Mouse (Mus musculus) intestine, postnatal 0 days (tissue): ENCODE data around the gene Oprd1. TPM values are rescaled to one million over a fixed set of nuclear protein-coding genes. Genes with fewer than 3 reads are reported as not detected.

Experiments used
- ATAC-seq: fragments of 200-750 bp; cut with Nextera tagmentation; 2 replicates; pipeline ENCODE4 v1.8.0; 2017; ENCODE audit warnings: mild to moderate bottlenecking, moderate TSS enrichment, moderate library complexity
- H3K27ac ChIP-seq: fragments of 300-500 bp; sonication (generic); 2 replicates; pipeline ENCODE4 v1.5.1; 2014; ENCODE audit warnings: mild to moderate bottlenecking, low read depth, low read length, moderate library complexity
- H3K27me3 ChIP-seq: fragments of 300-500 bp; sonication (generic); replicated peaks from 2 replicates; pipeline ENCODE4 v1.6.1; 2014; ENCODE audit warnings: low read length, mixed read lengths; ENCODE audit not compliant: control insufficient read depth, insufficient read depth
- H3K36me3 ChIP-seq: fragments of 300-500 bp; sonication (generic); 2 replicates; pipeline ENCODE4 v1.6.1; 2014; ENCODE audit warnings: mild to moderate bottlenecking, moderate library complexity; ENCODE audit not compliant: control insufficient read depth, insufficient read depth
- H3K4me1 ChIP-seq: fragments of 300-500 bp; sonication (generic); replicated peaks from 2 replicates; pipeline ENCODE4 v1.6.1; 2014; ENCODE audit warnings: antibody characterized with exemption, low read length, mixed read lengths; ENCODE audit not compliant: control insufficient read depth, insufficient read depth
- H3K4me2 ChIP-seq: fragments of 300-500 bp; sonication (generic); replicated peaks from 2 replicates; pipeline ENCODE4 v1.6.1; 2014; ENCODE audit warnings: low read depth, mild to moderate bottlenecking, moderate library complexity
- H3K4me3 ChIP-seq: fragments of 300-500 bp; sonication (generic); 2 replicates; pipeline ENCODE4 v1.5.1; 2014; ENCODE audit warnings: low read depth, low read length
- H3K9ac ChIP-seq: fragments of 300-500 bp; sonication (generic); 2 replicates; pipeline ENCODE4 v1.6.1; 2014; ENCODE audit warnings: mild to moderate bottlenecking, low read depth, low read length
- H3K9me3 ChIP-seq: fragments of 300-500 bp; sonication (generic); 2 replicates; pipeline ENCODE4 v1.6.1; 2016; ENCODE audit warnings: mixed run types; ENCODE audit not compliant: control insufficient read depth
- CTCF ChIP-seq: sonication (generic); IDR thresholded peaks from 2 replicates; pipeline ENCODE4 v1.5.1; 2016; ENCODE audit warnings: low read depth, mild to moderate bottlenecking, control low read depth, antibody characterized with exemption, moderate library complexity
- WGBS: fragments of 180-500 bp; shearing (Covaris S2); extraction: QIAGEN DNeasy Blood & Tissue Kit; methylation state at CpG from one replicate; pipeline ENCODE4 v1.1.7; 2014; 5-methylcytosine and 5-hydroxymethylcytosine counted together
- polyA plus RNA-seq: library from polyadenylated mRNA; unstranded; fragments of >200 nt; fragmentation: Nextera tagmentation; extraction: Ambion mirVana; gene quantifications from 2 replicates; pipeline ENCODE4 v1.2.1, GENCODE M21; 2015

Oprd1 gene
- polyA plus RNA-seq, 1 experiment from 2014 or later: 0.29 TPM

DNA sequence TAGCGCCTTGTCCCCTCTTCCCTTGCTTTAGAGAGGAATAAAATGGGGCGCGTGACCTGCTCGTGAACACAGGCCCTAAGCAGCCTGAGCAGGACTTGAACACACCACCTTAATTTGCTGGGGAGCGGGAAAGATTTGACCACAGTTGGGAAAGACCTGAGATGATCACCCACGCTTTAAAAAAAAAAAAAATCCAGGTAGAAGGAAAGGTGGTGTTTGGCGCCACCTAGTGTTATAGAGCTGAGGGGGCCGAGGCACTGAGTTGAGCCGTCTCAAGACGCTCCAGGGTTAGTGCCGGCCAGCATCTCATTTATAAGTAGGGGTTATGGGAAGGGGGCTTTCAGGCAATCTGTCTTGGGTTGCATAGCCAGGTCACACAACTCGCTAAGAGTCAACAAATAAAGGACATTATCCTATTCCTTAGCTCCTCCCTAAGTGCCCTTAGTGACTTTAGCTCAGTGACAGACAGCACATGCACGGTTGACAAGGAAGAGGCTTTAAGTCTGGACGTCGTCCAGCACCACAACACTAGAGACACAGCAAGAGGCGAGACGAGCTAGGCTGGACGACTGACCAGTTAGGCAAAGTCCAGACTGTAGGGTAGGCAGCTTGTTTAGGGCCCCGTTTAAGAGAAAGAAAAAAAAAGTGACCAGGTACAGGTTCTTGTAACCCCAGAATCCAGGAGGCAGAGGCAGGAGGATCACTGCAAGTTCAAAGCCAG is 64.6 kb downstream of the Oprd1 start:
- TF ChIP-seq CTCF: peak; percentile 90
- H3K9ac ChIP-seq: no peak overlapping the region
- no peaks in the 10 kb centered on the region for H3K36me3 ChIP-seq
- H3K27ac ChIP-seq: no peak overlapping the region
- WGBS: 10% methylated on average over 19 of the region's 19 CpGs
- no peaks in the 10 kb centered on the region for H3K27me3 ChIP-seq
- peak overlapping the region; percentile 35 for H3K4me2 ChIP-seq
- no peaks in the 10 kb centered on the region for H3K4me1 ChIP-seq
- no peaks in the 10 kb centered on the region for H3K9me3 ChIP-seq
- no peak for ATAC-seq
- no peak overlapping the region for H3K4me3 ChIP-seq

DNA sequence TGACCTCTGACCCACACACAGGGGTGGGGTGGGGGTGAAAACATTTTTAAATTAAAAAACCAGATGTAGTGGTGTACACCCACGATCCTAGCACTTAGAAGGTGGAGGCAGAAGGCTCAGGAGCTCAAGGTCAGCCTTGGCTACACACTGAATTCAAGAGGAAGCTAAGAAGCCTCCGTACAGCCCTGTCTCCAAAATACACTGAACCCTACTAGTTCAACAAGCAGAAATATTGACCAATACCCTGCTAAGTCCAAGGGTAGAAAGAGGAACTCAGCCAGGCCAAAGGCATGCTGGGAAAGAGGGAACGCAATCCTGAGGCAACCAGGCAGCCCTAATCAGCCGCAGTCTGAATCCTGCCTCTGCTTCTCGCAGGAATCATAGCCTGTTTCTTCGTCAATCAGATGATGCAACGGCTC is 66.0 kb downstream of the Oprd1 start:
- 61% methylated on average over 7 of the region's 7 CpGs for WGBS
- Histone ChIP-seq H3K4me2 (no peak overlapping the region), H3K36me3 (no peaks in the 10 kb centered on the region), H3K9me3 (no peaks in the 10 kb centered on the region), H3K9ac (no peak overlapping the region), H3K4me1 (0 out of 2 replicates have a peak, but pooled peaks cover 4% of the 10 kb centered on the region), H3K4me3 (no peak overlapping the region), H3K27me3 (no peaks in the 10 kb centered on the region), H3K27ac (no peak overlapping the region)
- no peak for ATAC-seq
- TF ChIP-seq CTCF: no peak

DNA sequence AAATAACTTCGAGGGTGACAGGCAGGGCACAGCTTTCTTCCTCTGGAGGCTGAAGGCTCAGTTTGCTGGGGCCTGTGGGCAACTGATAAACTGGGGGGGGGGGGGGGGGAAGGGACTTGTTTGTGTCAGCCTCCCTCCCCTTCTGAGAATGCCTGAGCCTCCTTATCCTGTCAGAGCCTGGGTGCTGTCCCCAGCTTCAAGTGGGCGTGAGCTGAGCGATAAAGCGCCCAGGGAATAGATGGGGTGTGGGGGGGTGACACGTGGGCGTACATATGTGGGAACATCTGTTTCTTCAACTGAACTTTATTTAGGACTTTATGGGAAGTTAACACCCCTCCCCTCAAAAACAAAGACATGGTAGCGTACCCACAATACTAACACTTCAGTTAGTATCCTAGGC is 66.8 kb downstream of the Oprd1 start:
- no peak for TF ChIP-seq CTCF
- Histone ChIP-seq H3K4me2 (no peak overlapping the region), H3K4me3 (no peak overlapping the region), H3K9me3 (no peaks in the 10 kb centered on the region), H3K4me1 (0 out of 2 replicates have a peak, but pooled peaks cover 4% of the 10 kb centered on the region), H3K27ac (peak overlapping the region; percentile 41; the same call in 1 of the 2 replicates), H3K27me3 (no peaks in the 10 kb centered on the region), H3K9ac (no peak overlapping the region), H3K36me3 (no peaks in the 10 kb centered on the region)
- no peak for ATAC-seq
- 60% methylated on average over 7 of the region's 7 CpGs for WGBS

DNA sequence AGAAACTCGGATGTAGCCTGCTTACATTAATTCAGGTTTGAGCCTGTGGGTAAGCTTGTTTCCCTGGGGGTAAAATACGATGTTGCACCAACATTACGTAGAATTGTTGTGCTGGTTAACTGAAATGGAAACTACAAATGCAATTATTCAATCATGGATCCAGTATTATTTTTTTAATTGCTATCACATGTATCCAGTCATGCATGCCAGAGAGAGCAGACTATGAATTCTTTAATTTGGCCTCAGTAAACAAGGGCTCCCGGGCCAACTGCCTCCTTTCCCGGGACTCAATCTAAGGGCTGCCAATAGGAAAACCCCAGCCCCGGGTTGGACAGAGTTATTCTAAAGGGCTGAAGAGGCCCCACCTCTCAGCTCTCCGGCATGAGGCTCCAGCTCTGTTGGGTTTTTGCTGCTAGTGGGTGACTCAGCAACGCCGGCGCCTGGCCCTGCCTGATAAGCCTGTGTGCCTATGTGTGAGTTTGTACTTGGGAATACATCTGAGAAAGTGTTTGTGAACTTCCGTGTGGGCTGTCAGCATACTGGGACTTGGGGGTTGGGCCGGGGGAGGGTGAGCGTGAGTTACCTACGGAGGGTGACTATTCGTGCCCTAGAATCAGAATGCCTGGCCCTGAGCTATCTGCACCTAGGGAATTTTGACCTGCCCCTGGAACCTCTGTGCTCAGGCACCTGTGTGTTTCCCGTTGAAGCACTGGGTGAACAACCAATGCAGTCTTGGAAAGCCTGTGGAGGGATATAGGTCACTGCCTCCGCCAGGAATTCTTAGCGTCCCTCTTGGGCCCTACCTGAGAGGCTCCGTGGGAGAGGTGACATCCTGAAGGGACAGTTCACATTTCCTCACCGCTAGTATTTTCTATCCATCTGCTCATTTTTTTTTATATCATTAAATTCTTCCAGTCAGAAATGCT is 67.5 kb downstream of the Oprd1 start:
- H3K4me3 ChIP-seq: no peak overlapping the region
- 23% methylated on average over 20 of the region's 20 CpGs for WGBS
- no peak overlapping the region for H3K9ac ChIP-seq
- no peaks in the 10 kb centered on the region for H3K27me3 ChIP-seq
- peak overlapping the region; percentile 43 for H3K4me2 ChIP-seq
- peak; percentile 14; the same call in 1 of the 2 replicates for ATAC-seq
- peak overlapping the region; percentile 41 for H3K27ac ChIP-seq
- no peak for TF ChIP-seq CTCF
- no peaks in the 10 kb centered on the region for H3K9me3 ChIP-seq
- no peaks in the 10 kb centered on the region for H3K36me3 ChIP-seq
- peaks cover 4% of the 10 kb centered on the region; the same call in 1 of the 2 replicates for H3K4me1 ChIP-seq

DNA sequence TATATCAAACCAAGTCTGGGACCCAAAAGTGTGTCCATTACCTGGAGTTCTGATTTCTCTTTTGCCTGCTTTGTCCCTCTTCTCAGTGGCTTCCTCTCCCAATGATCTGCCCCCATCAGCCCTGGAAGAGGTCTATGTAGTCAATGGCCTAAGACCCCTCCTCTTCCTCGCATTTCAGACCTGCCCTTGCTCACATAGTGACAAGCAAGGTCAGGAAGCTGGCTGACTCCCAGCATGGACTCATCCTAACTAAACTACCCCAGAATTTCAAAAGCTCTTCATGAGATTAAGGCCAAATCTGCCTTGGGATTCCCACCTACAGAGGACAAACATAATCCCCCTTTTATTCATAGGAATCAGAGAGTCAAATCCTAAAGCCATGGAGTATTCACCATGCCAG is 68.5 kb downstream of the Oprd1 start:
- WGBS: 46% methylated on average over 1 of the region's 1 CpGs
- Histone ChIP-seq H3K4me3 (no peak overlapping the region), H3K9me3 (no peaks in the 10 kb centered on the region), H3K9ac (no peak overlapping the region), H3K4me2 (no peak overlapping the region), H3K36me3 (no peaks in the 10 kb centered on the region; the same call in 1 of the 2 replicates), H3K27ac (no peak overlapping the region), H3K4me1 (peaks cover 4% of the 10 kb centered on the region; the same call in 1 of the 2 replicates), H3K27me3 (no peaks in the 10 kb centered on the region)
- no peak for TF ChIP-seq CTCF
- no peak for ATAC-seq
